Comparison of ENCODE assay signal across 9 mouse cellular contexts in genomic region chr13:48779592-48780344, GRCm38 (mm10).
DNase-seq lines count a peak whose midpoint lies in the region; ATAC-seq lines count a peak whose summit lies in the region.
"Had no signal": no experiment of that assay in that cellular context is flagged by ENCODE, and none has a peak within 500 bp of the region (broad histone marks: within the 10 kb centered on the region; RNA-seq: fewer than 3 reads in every experiment).

No protein-coding gene starts in this region.

- H3K4me2 ChIP-seq in hindbrain, embryonic 11.5 days (replicated peaks; ENCODE audit: low read depth, low read length): no peak overlapping the region
- H3K4me2 ChIP-seq in hindbrain, embryonic 13.5 days: no peak overlapping the region
- no peak overlapping the region for H3K4me2 ChIP-seq in midbrain, embryonic 11.5 days
- no peak overlapping the region for H3K4me2 ChIP-seq in midbrain, embryonic 14.5 days (ENCODE audit: low read length)
- H3K4me2 ChIP-seq in stomach, embryonic 16.5 days (ENCODE audit: low read depth, low read length): no peak overlapping the region

- no peak overlapping the region for H3K9ac ChIP-seq in hindbrain, embryonic 11.5 days (ENCODE audit: low read depth, low read length)
- no peak overlapping the region for H3K9ac ChIP-seq in hindbrain, embryonic 13.5 days
- H3K9ac ChIP-seq in midbrain, embryonic 11.5 days (ENCODE audit: low read length): no peak overlapping the region
- H3K9ac ChIP-seq in midbrain, embryonic 14.5 days (replicated peaks; ENCODE audit: low read length): no peak overlapping the region
- 0 out of 2 replicates have a peak overlapping the region, but pooled peaks have one; percentile 28 for H3K9ac ChIP-seq in stomach, embryonic 16.5 days (ENCODE audit: low read length)

- H3K4me3 ChIP-seq in hindbrain, embryonic 11.5 days (ENCODE audit: low read depth, low read length): no peak overlapping the region
- no peak overlapping the region for H3K4me3 ChIP-seq in hindbrain, embryonic 13.5 days
- no peak overlapping the region for H3K4me3 ChIP-seq in midbrain, embryonic 11.5 days (ENCODE audit: low read depth, low read length)
- H3K4me3 ChIP-seq in midbrain, embryonic 14.5 days (replicated peaks; ENCODE audit: low read depth, low read length): no peak overlapping the region
- no peak overlapping the region for H3K4me3 ChIP-seq in stomach, embryonic 16.5 days (replicated peaks; ENCODE audit: low read length)

- ATAC-seq in hindbrain, embryonic 11.5 days (ENCODE audit: low FRiP score): no peak
- ATAC-seq in hindbrain, embryonic 13.5 days (ENCODE audit: low FRiP score): no peak
- no peak for ATAC-seq in midbrain, embryonic 11.5 days (ENCODE audit: low FRiP score)
- ATAC-seq in midbrain, embryonic 14.5 days (ENCODE audit: low FRiP score, low TSS enrichment): no peak
- ATAC-seq in stomach, embryonic 16.5 days (ENCODE audit: insufficient read depth, low FRiP score): peak; percentile 59; the same call in 1 of the 2 replicates

- 41% methylated on average over 11 of the region's 11 CpGs for WGBS in hindbrain, embryonic 11.5 days
- WGBS in hindbrain, embryonic 13.5 days: 49% methylated on average over 11 of the region's 11 CpGs
- 58% methylated on average over 11 of the region's 11 CpGs for WGBS in midbrain, embryonic 11.5 days
- WGBS in midbrain, embryonic 14.5 days: 48% methylated on average over 11 of the region's 11 CpGs
- 31% methylated on average over 11 of the region's 11 CpGs for WGBS in stomach, embryonic 16.5 days

- H3K27me3 ChIP-seq in hindbrain, embryonic 11.5 days (ENCODE audit: control insufficient read depth, insufficient read depth, low read length): no peaks in the 10 kb centered on the region
- peaks cover 3% of the 10 kb centered on the region; the same call in 1 of the 2 replicates for H3K27me3 ChIP-seq in hindbrain, embryonic 13.5 days
- H3K27me3 ChIP-seq in midbrain, embryonic 11.5 days (ENCODE audit: control insufficient read depth, insufficient read depth, low read length): no peaks in the 10 kb centered on the region
- H3K27me3 ChIP-seq in midbrain, embryonic 14.5 days (ENCODE audit: control insufficient read depth, insufficient read depth, low read length): no peaks in the 10 kb centered on the region
- H3K27me3 ChIP-seq in stomach, embryonic 16.5 days (ENCODE audit: control insufficient read depth, insufficient read depth, low read length): no peaks in the 10 kb centered on the region

- no peak for DNase-seq in hindbrain, embryonic 11.5 days (ENCODE audit: low spot score)
- DNase-seq in midbrain, embryonic 11.5 days (ENCODE audit: low spot score, missing footprints): peak; percentile 75
- no peak for DNase-seq in midbrain, embryonic 14.5 days
- DNase-seq in forelimb bud, embryonic 11.5 days (ENCODE audit: low read depth, low spot score): peak; percentile 28
- DNase-seq in ovary, adult 18-20 months (ENCODE audit: low spot score): no peak
- DNase-seq: cerebellum, adult 11-12 months; kidney, adult 2 months had no signal

- H3K4me1 ChIP-seq in hindbrain, embryonic 11.5 days (replicated peaks; ENCODE audit: control insufficient read depth, insufficient read depth, low read length): peaks cover 5% of the 10 kb centered on the region; the same call in 1 of the 2 replicates
- H3K4me1 ChIP-seq in hindbrain, embryonic 13.5 days (replicated peaks): peaks cover 29% of the 10 kb centered on the region
- H3K4me1 ChIP-seq in midbrain, embryonic 11.5 days (ENCODE audit: control insufficient read depth, insufficient read depth, low read length): peaks cover 5% of the 10 kb centered on the region; the same call in 1 of the 2 replicates
- peaks cover 17% of the 10 kb centered on the region for H3K4me1 ChIP-seq in midbrain, embryonic 14.5 days (ENCODE audit: control insufficient read depth, insufficient read depth, low read length)
- H3K4me1 ChIP-seq in stomach, embryonic 16.5 days (ENCODE audit: control insufficient read depth, insufficient read depth, low read length): peaks cover 28% of the 10 kb centered on the region

- H3K36me3 ChIP-seq in hindbrain, embryonic 11.5 days (ENCODE audit: control insufficient read depth, insufficient read depth, low read length): no peaks in the 10 kb centered on the region
- H3K36me3 ChIP-seq in hindbrain, embryonic 13.5 days: no peaks in the 10 kb centered on the region
- H3K36me3 ChIP-seq in midbrain, embryonic 11.5 days (ENCODE audit: control insufficient read depth, insufficient read depth, low read length): no peaks in the 10 kb centered on the region
- H3K36me3 ChIP-seq in midbrain, embryonic 14.5 days (ENCODE audit: control insufficient read depth, insufficient read depth, low read length): no peaks in the 10 kb centered on the region
- no peaks in the 10 kb centered on the region for H3K36me3 ChIP-seq in stomach, embryonic 16.5 days (ENCODE audit: control insufficient read depth, insufficient read depth, low read length)

- no peaks in the 10 kb centered on the region for H3K9me3 ChIP-seq in hindbrain, embryonic 11.5 days (ENCODE audit: control insufficient read depth, low read length)
- H3K9me3 ChIP-seq in hindbrain, embryonic 13.5 days: no peaks in the 10 kb centered on the region
- no peaks in the 10 kb centered on the region for H3K9me3 ChIP-seq in midbrain, embryonic 11.5 days (ENCODE audit: control insufficient read depth, low read length)
- H3K9me3 ChIP-seq in midbrain, embryonic 14.5 days (ENCODE audit: control insufficient read depth, low read length): no peaks in the 10 kb centered on the region
- no peaks in the 10 kb centered on the region for H3K9me3 ChIP-seq in stomach, embryonic 16.5 days (replicated peaks; ENCODE audit: control insufficient read depth, low read length)

- peak overlapping the region; percentile 9; the same call in 1 of the 2 replicates for H3K27ac ChIP-seq in hindbrain, embryonic 11.5 days (ENCODE audit: low read depth, low read length)
- no peak overlapping the region for H3K27ac ChIP-seq in hindbrain, embryonic 13.5 days
- no peak overlapping the region for H3K27ac ChIP-seq in midbrain, embryonic 11.5 days (ENCODE audit: low read depth, low read length)
- H3K27ac ChIP-seq in midbrain, embryonic 14.5 days (replicated peaks; ENCODE audit: low read depth, low read length): no peak overlapping the region
- peak overlapping the region; percentile 81 for H3K27ac ChIP-seq in stomach, embryonic 16.5 days (ENCODE audit: low read length)

Comparison
In these comparisons a context has a peak if more than half of its experiments do, and no peak if none do; other contexts are left out.
1. DNase-seq: peak in midbrain, embryonic 11.5 days (single experiment) and forelimb bud, embryonic 11.5 days (single experiment); none in hindbrain, embryonic 11.5 days (single experiment), midbrain, embryonic 14.5 days (single experiment) and ovary, adult 18-20 months (single experiment).
2. H3K27ac ChIP-seq: peak in hindbrain, embryonic 11.5 days (single experiment) and stomach, embryonic 16.5 days (single experiment); none in hindbrain, embryonic 13.5 days (single experiment), midbrain, embryonic 11.5 days (single experiment) and midbrain, embryonic 14.5 days (single experiment).